Mouse (Mus musculus): ENCODE data around the gene Cyp2d22. TPM values are rescaled to one million over a fixed set of nuclear protein-coding genes. Genes with fewer than 3 reads are reported as not detected.

The Cyp2d22 gene
- polyA plus RNA-seq, 1 experiment from 2014 or later, result 1.4 TPM

DNA sequence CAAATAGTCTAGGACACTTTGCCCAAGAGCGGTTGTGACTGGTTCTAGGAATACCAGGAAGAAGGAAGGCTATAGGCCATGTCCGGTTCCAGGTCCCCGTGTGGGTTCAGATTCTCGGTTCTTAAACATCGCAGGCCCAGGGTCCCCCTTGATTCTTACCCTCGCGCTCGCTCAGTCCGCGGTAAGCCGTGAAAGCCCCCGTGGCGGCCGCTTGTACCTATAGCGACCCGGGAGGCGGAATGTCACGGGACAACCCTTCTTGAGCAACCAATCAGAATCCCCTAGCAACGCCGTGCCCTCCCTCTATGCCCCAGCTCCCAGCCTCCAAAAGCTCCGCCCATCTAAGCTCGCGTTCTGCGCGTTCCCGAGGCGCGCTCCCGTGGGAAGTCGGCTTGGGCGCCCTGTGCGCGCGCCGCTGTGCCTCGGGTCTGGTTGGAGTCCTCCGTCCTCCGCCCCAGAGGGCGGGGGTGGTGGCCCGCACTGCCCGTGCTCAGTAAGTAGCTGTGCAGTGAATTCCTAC, 41.4 kb downstream of the Cyp2d22 start, which contains the start of the genes Naga, Pheta2 and Smdt1:
Naga (minus strand) TSS at position 333 of the 520 bp plus-strand sequence.
Pheta2 (plus strand) TSS at position 350 of the 520 bp plus-strand sequence.
Smdt1 (plus strand) TSS at position 367 of the 520 bp plus-strand sequence.
- peak within 1 kb of the TSS; percentile 62 for H3K9ac ChIP-seq (replicated peaks; ENCODE audit: low read length)
- no peak within 1 kb of the TSS for H3K27ac ChIP-seq (replicated peaks; ENCODE audit: low read depth, low read length)
- peak; percentile 76 for ATAC-seq (replicated peaks; ENCODE audit: insufficient number of reproducible peaks, low FRiP score, low TSS enrichment, low read depth)
- H3K4me2 ChIP-seq (ENCODE audit: low read depth, low read length), result peak within 1 kb of the TSS; percentile 62
- peaks cover 4% of the 10 kb centered on the region; the same call in 1 of the 2 replicates for H3K27me3 ChIP-seq (ENCODE audit: control insufficient read depth, insufficient read depth, low read length)
- under 1% methylated on average over 41 of the region's 41 CpGs for WGBS
- no peaks in the 10 kb centered on the region for H3K4me1 ChIP-seq (ENCODE audit: control insufficient read depth, insufficient read depth, low read length)
- H3K4me3 ChIP-seq (ENCODE audit: low read depth, low read length), result peak within 1 kb of the TSS; percentile 52
- no peaks in the 10 kb centered on the region for H3K9me3 ChIP-seq (replicated peaks; ENCODE audit: control insufficient read depth, low read length)
- peak; percentile 97 for DNase-seq (ENCODE audit: low spot score)
- no peaks in the 10 kb centered on the region for H3K36me3 ChIP-seq (replicated peaks; ENCODE audit: control insufficient read depth, insufficient read depth, low read depth, low read length)

DNA sequence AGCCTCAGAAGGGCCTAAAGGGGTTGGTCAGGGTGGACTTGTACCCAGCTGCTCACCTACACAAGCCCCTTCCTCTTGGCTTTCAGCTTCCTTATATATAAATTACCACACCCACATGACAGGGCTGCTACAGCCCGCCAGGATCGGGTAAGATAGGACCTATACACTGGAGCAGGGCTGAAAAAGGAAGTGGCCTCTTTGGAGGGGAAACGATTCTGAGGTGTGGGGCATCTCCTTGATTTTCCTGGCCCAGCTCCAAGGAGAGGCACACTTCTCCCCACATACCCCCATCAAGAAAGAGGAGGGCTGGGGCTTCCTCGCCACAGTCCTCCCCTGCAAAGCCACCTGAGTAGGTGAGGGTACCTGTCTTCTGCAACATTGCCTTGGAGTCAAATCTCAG, 42.2 kb downstream of the Cyp2d22 start:
- H3K36me3 ChIP-seq (replicated peaks; ENCODE audit: control insufficient read depth, insufficient read depth, low read depth, low read length), result no peaks in the 10 kb centered on the region
- no peaks in the 10 kb centered on the region for H3K4me1 ChIP-seq (ENCODE audit: control insufficient read depth, insufficient read depth, low read length)
- H3K27ac ChIP-seq (replicated peaks; ENCODE audit: low read depth, low read length), result no peak overlapping the region
- 53% methylated on average over 4 of the region's 4 CpGs for WGBS
- H3K9me3 ChIP-seq (replicated peaks; ENCODE audit: control insufficient read depth, low read length), result no peaks in the 10 kb centered on the region
- H3K4me2 ChIP-seq (ENCODE audit: low read depth, low read length), result peak overlapping the region; percentile 62
- H3K4me3 ChIP-seq (ENCODE audit: low read depth, low read length), result peak overlapping the region; percentile 52
- ATAC-seq (replicated peaks; ENCODE audit: insufficient number of reproducible peaks, low FRiP score, low TSS enrichment, low read depth) (no peak), DNase-seq (ENCODE audit: low spot score) (no peak)
- H3K9ac ChIP-seq (replicated peaks; ENCODE audit: low read length), result peak overlapping the region; percentile 62
- peaks cover 4% of the 10 kb centered on the region; the same call in 1 of the 2 replicates for H3K27me3 ChIP-seq (ENCODE audit: control insufficient read depth, insufficient read depth, low read length)

- no peak overlapping the region for H3K4me2 ChIP-seq (ENCODE audit: low read depth, low read length)
- no peak overlapping the region for H3K9ac ChIP-seq (replicated peaks; ENCODE audit: low read length)
- no peaks in the 10 kb centered on the region for H3K36me3 ChIP-seq (replicated peaks; ENCODE audit: control insufficient read depth, insufficient read depth, low read depth, low read length)
- no peak overlapping the region for H3K4me3 ChIP-seq (ENCODE audit: low read depth, low read length)
- H3K27ac ChIP-seq (replicated peaks; ENCODE audit: low read depth, low read length), result no peak overlapping the region
- no peaks in the 10 kb centered on the region for H3K4me1 ChIP-seq (ENCODE audit: control insufficient read depth, insufficient read depth, low read length)
- H3K9me3 ChIP-seq (replicated peaks; ENCODE audit: control insufficient read depth, low read length), result no peaks in the 10 kb centered on the region
- no peak for DNase-seq (ENCODE audit: low spot score)
- H3K27me3 ChIP-seq (ENCODE audit: control insufficient read depth, insufficient read depth, low read length), result peaks cover 4% of the 10 kb centered on the region; the same call in 1 of the 2 replicates
- 71% methylated on average over 12 of the region's 12 CpGs for WGBS
- ATAC-seq (replicated peaks; ENCODE audit: insufficient number of reproducible peaks, low FRiP score, low TSS enrichment, low read depth), result no peak
These were observed 43.4 kb downstream of the Cyp2d22 start for GRCm38 (mm10) chr15:82336629-82337028.

DNA sequence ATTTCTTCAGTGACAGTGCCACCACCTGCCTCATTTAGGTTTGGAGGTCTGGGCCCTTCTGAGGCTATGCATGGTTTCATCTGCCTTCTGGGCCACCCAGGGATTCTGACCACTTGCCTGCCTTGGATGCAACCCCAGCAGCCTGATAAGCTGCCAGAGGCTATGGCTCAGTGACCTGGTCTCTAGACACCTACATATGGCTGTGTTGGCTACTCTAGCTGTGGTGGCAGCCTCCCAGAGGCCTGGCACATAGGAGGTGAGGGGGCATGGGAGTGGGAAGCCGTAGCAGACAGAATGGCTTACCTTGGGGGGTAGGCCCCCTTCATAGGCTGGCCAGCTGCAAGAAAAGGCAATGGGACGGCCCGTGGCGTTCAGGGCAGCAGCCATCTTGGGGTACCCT, 44.9 kb downstream of the Cyp2d22 start:
- DNase-seq (ENCODE audit: low spot score) (no peak), ATAC-seq (replicated peaks; ENCODE audit: insufficient number of reproducible peaks, low FRiP score, low TSS enrichment, low read depth) (no peak)
- H3K9me3 ChIP-seq (replicated peaks; ENCODE audit: control insufficient read depth, low read length), result no peaks in the 10 kb centered on the region
- H3K27me3 ChIP-seq (ENCODE audit: control insufficient read depth, insufficient read depth, low read length), result no peaks in the 10 kb centered on the region
- no peaks in the 10 kb centered on the region for H3K4me1 ChIP-seq (ENCODE audit: control insufficient read depth, insufficient read depth, low read length)
- H3K36me3 ChIP-seq (replicated peaks; ENCODE audit: control insufficient read depth, insufficient read depth, low read depth, low read length), result no peaks in the 10 kb centered on the region
- H3K27ac ChIP-seq (replicated peaks; ENCODE audit: low read depth, low read length), result no peak overlapping the region
- 91% methylated on average over 4 of the region's 4 CpGs for WGBS
- H3K4me3 ChIP-seq (ENCODE audit: low read depth, low read length), result no peak overlapping the region
- no peak overlapping the region for H3K4me2 ChIP-seq (ENCODE audit: low read depth, low read length)
- no peak overlapping the region for H3K9ac ChIP-seq (replicated peaks; ENCODE audit: low read length)

DNA sequence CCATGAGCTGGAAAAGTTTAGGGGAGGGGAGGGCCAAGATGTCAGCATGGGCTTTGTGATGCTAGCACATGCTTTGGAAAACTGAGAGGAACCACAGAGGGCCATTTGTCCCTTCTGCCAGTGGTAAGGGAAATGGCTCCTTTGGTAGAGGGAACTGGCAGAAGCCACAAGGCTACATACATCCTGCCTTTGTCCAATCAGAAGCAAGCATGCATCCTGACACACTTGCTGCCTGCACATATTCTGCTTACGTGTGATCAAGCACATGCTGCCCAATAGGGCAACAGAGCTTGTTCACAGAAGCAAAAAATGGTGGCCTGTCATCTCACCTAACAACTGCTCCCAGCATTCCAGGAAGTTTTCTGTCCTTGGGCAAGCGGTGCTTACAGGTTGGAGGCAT, 54.7 kb downstream of the Cyp2d22 start:
- no peak overlapping the region for H3K4me3 ChIP-seq (ENCODE audit: low read depth, low read length)
- ATAC-seq (replicated peaks; ENCODE audit: insufficient number of reproducible peaks, low FRiP score, low TSS enrichment, low read depth) (no peak), DNase-seq (ENCODE audit: low spot score) (no peak)
- H3K9me3 ChIP-seq (replicated peaks; ENCODE audit: control insufficient read depth, low read length), result no peaks in the 10 kb centered on the region
- no peaks in the 10 kb centered on the region for H3K4me1 ChIP-seq (ENCODE audit: control insufficient read depth, insufficient read depth, low read length)
- H3K9ac ChIP-seq (replicated peaks; ENCODE audit: low read length), result no peak overlapping the region
- H3K36me3 ChIP-seq (replicated peaks; ENCODE audit: control insufficient read depth, insufficient read depth, low read depth, low read length), result no peaks in the 10 kb centered on the region
- H3K4me2 ChIP-seq (ENCODE audit: low read depth, low read length), result no peak overlapping the region
- H3K27ac ChIP-seq (replicated peaks; ENCODE audit: low read depth, low read length), result no peak overlapping the region
- 74% methylated on average over 2 of the region's 2 CpGs for WGBS
- H3K27me3 ChIP-seq (ENCODE audit: control insufficient read depth, insufficient read depth, low read length), result no peaks in the 10 kb centered on the region

- no peaks in the 10 kb centered on the region for H3K4me1 ChIP-seq (ENCODE audit: control insufficient read depth, insufficient read depth, low read length)
- no peak overlapping the region for H3K9ac ChIP-seq (replicated peaks; ENCODE audit: low read length)
- H3K27me3 ChIP-seq (ENCODE audit: control insufficient read depth, insufficient read depth, low read length), result no peaks in the 10 kb centered on the region
- no peak overlapping the region for H3K4me3 ChIP-seq (ENCODE audit: low read depth, low read length)
- DNase-seq (ENCODE audit: low spot score), result no peak
- H3K27ac ChIP-seq (replicated peaks; ENCODE audit: low read depth, low read length), result no peak overlapping the region
- WGBS, result 73% methylated on average over 8 of the region's 8 CpGs
- no peaks in the 10 kb centered on the region for H3K9me3 ChIP-seq (replicated peaks; ENCODE audit: control insufficient read depth, low read length)
- no peak for ATAC-seq (replicated peaks; ENCODE audit: insufficient number of reproducible peaks, low FRiP score, low TSS enrichment, low read depth)
- H3K36me3 ChIP-seq (replicated peaks; ENCODE audit: control insufficient read depth, insufficient read depth, low read depth, low read length), result no peaks in the 10 kb centered on the region
- H3K4me2 ChIP-seq (ENCODE audit: low read depth, low read length), result no peak overlapping the region
These were observed 57.9 kb downstream of the Cyp2d22 start for GRCm38 (mm10) chr15:82322195-82322594.

Small RNA genes within 50 kb of the gene (microRNA-seq; reads per million reads assigned to microRNA genes)
- gene Gm25990 (ENCODE audit: borderline number of aligned reads) (not detected), gene Gm27331 (ENCODE audit: borderline number of aligned reads) (not detected), gene Mir7684 (ENCODE audit: borderline number of aligned reads) (not detected)

Other genes starting within 250 kb of the Cyp2d22 start
- 105 and 109 TPM in 2 replicates for gene Srebf2, start 233.1 kb downstream of the Cyp2d22 start, polyA plus RNA-seq (2014; fragmentation: Nextera tagmentation; extraction: Ambion mirVana)
- gene Shisa8, start 167.4 kb downstream of the Cyp2d22 start, polyA plus RNA-seq (2014; fragmentation: Nextera tagmentation; extraction: Ambion mirVana), result 0.18 and 0.26 TPM in 2 replicates
- 0.42 TPM in 1 of 2 replicates, not detected in the other for gene Tnfrsf13c, start 155.9 kb downstream of the Cyp2d22 start, polyA plus RNA-seq (2014; fragmentation: Nextera tagmentation; extraction: Ambion mirVana)
- gene Cenpm, start 135.5 kb downstream of the Cyp2d22 start, polyA plus RNA-seq (2014; fragmentation: Nextera tagmentation; extraction: Ambion mirVana), result 86.4 and 92.5 TPM in 2 replicates
- 0.35 and 0.45 TPM in 2 replicates for gene 1500009C09Rik, start 127.9 kb downstream of the Cyp2d22 start, polyA plus RNA-seq (2014; fragmentation: Nextera tagmentation; extraction: Ambion mirVana)
- gene Sept3, start 105.4 kb downstream of the Cyp2d22 start, polyA plus RNA-seq (2014; fragmentation: Nextera tagmentation; extraction: Ambion mirVana), result 66.3 and 66.7 TPM in 2 replicates
- 0.34 TPM in 1 of 2 replicates, not detected in the other for gene Wbp2nl, start 81.3 kb downstream of the Cyp2d22 start, polyA plus RNA-seq (2014; fragmentation: Nextera tagmentation; extraction: Ambion mirVana)
- 26.9 and 30.6 TPM in 2 replicates for gene Naga, start 41.3 kb downstream of the Cyp2d22 start, polyA plus RNA-seq (2014; fragmentation: Nextera tagmentation; extraction: Ambion mirVana)
- 3.6 and 3.7 TPM in 2 replicates for gene Pheta2, start 41.3 kb downstream of the Cyp2d22 start, polyA plus RNA-seq (2014; fragmentation: Nextera tagmentation; extraction: Ambion mirVana)
- gene Smdt1, start 41.3 kb downstream of the Cyp2d22 start, polyA plus RNA-seq (2014; fragmentation: Nextera tagmentation; extraction: Ambion mirVana), result 214 and 227 TPM in 2 replicates
- 271 and 281 TPM in 2 replicates for gene Ndufa6, start 25.9 kb downstream of the Cyp2d22 start, polyA plus RNA-seq (2014; fragmentation: Nextera tagmentation; extraction: Ambion mirVana)
- not detected in 2 replicates for gene Cyp2d11, start 13.8 kb upstream of the Cyp2d22 start, polyA plus RNA-seq (2014; fragmentation: Nextera tagmentation; extraction: Ambion mirVana)
- not detected in 2 replicates for gene Cyp2d10, start 26.9 kb upstream of the Cyp2d22 start, polyA plus RNA-seq (2014; fragmentation: Nextera tagmentation; extraction: Ambion mirVana)
- not detected in 2 replicates for gene Cyp2d9, start 53.2 kb upstream of the Cyp2d22 start, polyA plus RNA-seq (2014; fragmentation: Nextera tagmentation; extraction: Ambion mirVana)
- gene Cyp2d12, start 174.8 kb upstream of the Cyp2d22 start, polyA plus RNA-seq (2014; fragmentation: Nextera tagmentation; extraction: Ambion mirVana), result not detected in 2 replicates
- not detected in 2 replicates for gene Cyp2d34, start 240.7 kb upstream of the Cyp2d22 start, polyA plus RNA-seq (2014; fragmentation: Nextera tagmentation; extraction: Ambion mirVana)

Measured in embryonic facial prominence, embryonic 11.5 days (tissue).